Mouse (Mus musculus): ENCODE measurements around the gene Fbxo2. TPM values are rescaled to one million over a fixed set of nuclear protein-coding genes. Genes with fewer than 3 reads are reported as not detected.
A peak's percentile ranks its signal among the peaks of the same experiment; 100 is the strongest.
"Not testable (repeated sequence)": the region's sequence is repeated elsewhere in the genome, so short reads cannot be mapped to it uniquely, and the experiment has no call there.

Fbxo2 gene
- 0.59 and 1.5 TPM in 2 replicates for polyA plus RNA-seq (2015; fragmentation: Nextera tagmentation; extraction: Ambion mirVana)

DNA sequence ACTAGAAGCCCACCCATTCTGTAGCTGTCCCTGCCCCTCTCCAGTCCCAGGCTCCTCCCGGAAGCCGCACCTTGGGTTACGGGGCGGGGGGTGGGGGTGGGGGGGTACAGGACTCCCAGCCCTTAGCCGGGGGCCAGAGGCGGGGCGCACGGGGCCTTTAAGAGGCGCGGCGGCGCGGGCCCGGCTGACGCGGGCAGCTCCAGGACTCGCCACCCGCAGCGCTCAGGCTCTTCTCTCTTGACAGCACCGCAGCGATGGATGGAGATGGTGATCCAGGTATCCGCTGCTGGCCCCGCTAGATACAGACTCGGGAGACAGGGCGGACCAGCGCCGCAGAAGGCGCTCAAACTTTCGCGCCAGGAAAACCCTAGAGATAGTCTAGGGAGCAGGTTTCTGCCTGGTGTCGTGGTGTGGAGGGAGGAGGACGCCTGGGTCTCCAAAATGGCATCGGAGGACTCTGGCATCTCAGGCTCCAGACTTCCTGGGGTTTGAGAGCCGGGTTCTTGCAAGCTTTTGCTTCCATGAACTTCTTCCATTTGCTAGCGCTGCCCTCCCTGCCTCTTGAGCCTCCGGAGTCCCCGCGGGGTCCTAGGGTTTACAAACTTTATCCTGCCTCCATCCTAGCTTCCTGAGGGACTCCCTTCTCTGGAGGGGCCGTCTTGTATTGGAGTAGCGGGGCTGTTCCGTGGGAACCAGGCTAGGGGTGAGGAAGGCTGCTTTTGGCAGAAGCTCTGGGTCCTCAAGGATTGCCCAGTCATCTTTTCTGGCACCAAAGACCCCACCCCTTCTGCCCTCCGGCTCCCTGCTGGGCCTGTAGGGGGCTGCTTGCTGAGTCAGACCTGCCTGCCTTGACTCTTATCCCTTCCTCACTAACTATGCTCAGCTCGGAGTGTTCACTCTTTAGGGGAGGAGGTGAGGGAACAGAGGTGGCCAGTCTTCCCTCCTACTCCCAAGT lies at the start of gene Fbxo2, which contains the start of gene Fbxo44:
TSS of gene Fbxo2 (plus strand) at position 186 of the 955 bp plus-strand sequence.
TSS of gene Fbxo44 (minus strand) at position 47 of the 955 bp plus-strand sequence.
- Histone ChIP-seq H3K9ac (peak within 1 kb of the TSS; percentile 82), H3K4me1 (replicated peaks) (peaks cover 40% of the 10 kb centered on the region), H3K4me2 (peak within 1 kb of the TSS; percentile 98), H3K27ac (peak within 1 kb of the TSS; percentile 81), H3K4me3 (peak within 1 kb of the TSS; percentile 77), H3K27me3 (peaks cover 65% of the 10 kb centered on the region), H3K9me3 (replicated peaks) (no peaks in the 10 kb centered on the region), H3K36me3 (peaks cover 13% of the 10 kb centered on the region; the same call in 1 of the 2 replicates)
- peak; percentile 23 for ATAC-seq (replicated peaks; ENCODE audit: insufficient number of reproducible peaks, insufficient read depth, low FRiP score, low read depth)
- 1% methylated on average over 31 of the region's 43 CpGs for WGBS

DNA sequence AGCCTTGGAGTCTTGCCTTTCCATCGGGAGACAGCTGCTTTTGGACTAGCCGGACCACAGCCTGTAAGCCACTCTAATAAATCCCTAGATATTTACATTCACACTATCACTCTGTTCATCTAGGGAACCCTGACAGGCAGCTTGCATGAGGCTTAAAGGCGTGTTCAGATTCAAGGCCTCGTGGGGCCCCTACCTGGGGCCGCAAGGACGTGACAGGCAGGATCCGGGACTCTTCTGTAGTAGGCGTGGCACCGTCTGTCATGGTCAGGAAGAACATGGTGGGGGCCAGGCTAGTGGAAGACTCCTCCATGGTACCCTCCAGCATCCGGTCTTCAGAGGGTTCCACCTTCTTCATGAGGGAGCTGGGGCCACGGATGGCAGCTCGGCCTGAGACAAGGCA lies 47.9 kb upstream of the Fbxo2 start:
- Histone ChIP-seq H3K9me3 (replicated peaks) (no peaks in the 10 kb centered on the region), H3K4me3 (no peak overlapping the region), H3K27me3 (peaks cover 17% of the 10 kb centered on the region), H3K9ac (no peak overlapping the region), H3K4me2 (no peak overlapping the region), H3K36me3 (no peaks in the 10 kb centered on the region), H3K27ac (no peak overlapping the region), H3K4me1 (replicated peaks) (peaks cover 25% of the 10 kb centered on the region)
- WGBS: 76% methylated on average over 12 of the region's 12 CpGs
- ATAC-seq (replicated peaks; ENCODE audit: insufficient number of reproducible peaks, insufficient read depth, low FRiP score, low read depth): no peak

GRCm38 (mm10) chr4:148114758-148115391 lies 45.5 kb upstream of the Fbxo2 start:
- Histone ChIP-seq H3K4me3 (no peak overlapping the region), H3K9me3 (replicated peaks) (no peaks in the 10 kb centered on the region), H3K36me3 (no peaks in the 10 kb centered on the region), H3K27me3 (peaks cover 21% of the 10 kb centered on the region), H3K9ac (no peak overlapping the region), H3K27ac (no peak overlapping the region), H3K4me1 (replicated peaks) (peaks cover 8% of the 10 kb centered on the region), H3K4me2 (peak overlapping the region; percentile 21; the same call in 1 of the 2 replicates)
- ATAC-seq (replicated peaks; ENCODE audit: insufficient number of reproducible peaks, insufficient read depth, low FRiP score, low read depth): peak; percentile 33; the same call in 1 of the 2 replicates
- 7% methylated on average over 15 of the region's 15 CpGs for WGBS

- 2% methylated on average over 15 of the region's 15 CpGs for WGBS
- H3K4me3 ChIP-seq: no peak overlapping the region
- peak overlapping the region; percentile 21; the same call in 1 of the 2 replicates for H3K4me2 ChIP-seq
- no peak overlapping the region for H3K9ac ChIP-seq
- no peaks in the 10 kb centered on the region for H3K9me3 ChIP-seq (replicated peaks)
- H3K36me3 ChIP-seq: no peaks in the 10 kb centered on the region
- H3K27ac ChIP-seq: no peak overlapping the region
- peak; percentile 32; the same call in 1 of the 2 replicates for ATAC-seq (replicated peaks; ENCODE audit: insufficient number of reproducible peaks, insufficient read depth, low FRiP score, low read depth)
- H3K27me3 ChIP-seq: peaks cover 21% of the 10 kb centered on the region
- peaks cover 8% of the 10 kb centered on the region for H3K4me1 ChIP-seq (replicated peaks)
These were observed 45.0 kb upstream of the Fbxo2 start for GRCm38 (mm10) chr4:148115467-148115866.

DNA sequence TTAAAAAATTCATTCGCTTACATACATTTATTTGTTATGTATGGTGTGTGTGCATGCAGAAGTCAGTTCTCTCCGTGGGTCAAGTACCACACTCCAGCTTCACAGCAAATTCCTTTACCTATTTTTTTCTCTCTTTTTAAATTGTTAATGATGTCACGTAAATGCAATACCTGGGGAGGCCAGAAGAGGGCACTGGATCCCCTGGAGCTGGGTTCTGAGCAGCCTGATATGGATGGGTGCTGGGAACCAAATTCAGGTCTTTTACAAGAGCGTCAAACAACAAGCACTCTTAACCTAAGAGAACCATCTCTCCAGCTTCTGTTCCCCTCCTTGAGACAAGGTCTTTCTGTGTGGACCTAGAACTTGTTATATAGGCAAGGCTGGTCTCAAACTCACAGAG lies 43.8 kb upstream of the Fbxo2 start:
- no peak for ATAC-seq (replicated peaks; ENCODE audit: insufficient number of reproducible peaks, insufficient read depth, low FRiP score, low read depth)
- no peak overlapping the region for H3K4me2 ChIP-seq
- no peak overlapping the region for H3K9ac ChIP-seq
- no peak overlapping the region for H3K4me3 ChIP-seq
- H3K27me3 ChIP-seq: peaks cover 23% of the 10 kb centered on the region
- no peaks in the 10 kb centered on the region for H3K9me3 ChIP-seq (replicated peaks)
- H3K36me3 ChIP-seq: no peaks in the 10 kb centered on the region
- 76% methylated on average over 4 of the region's 4 CpGs for WGBS
- no peak overlapping the region for H3K27ac ChIP-seq
- H3K4me1 ChIP-seq (replicated peaks): peaks cover 8% of the 10 kb centered on the region

DNA sequence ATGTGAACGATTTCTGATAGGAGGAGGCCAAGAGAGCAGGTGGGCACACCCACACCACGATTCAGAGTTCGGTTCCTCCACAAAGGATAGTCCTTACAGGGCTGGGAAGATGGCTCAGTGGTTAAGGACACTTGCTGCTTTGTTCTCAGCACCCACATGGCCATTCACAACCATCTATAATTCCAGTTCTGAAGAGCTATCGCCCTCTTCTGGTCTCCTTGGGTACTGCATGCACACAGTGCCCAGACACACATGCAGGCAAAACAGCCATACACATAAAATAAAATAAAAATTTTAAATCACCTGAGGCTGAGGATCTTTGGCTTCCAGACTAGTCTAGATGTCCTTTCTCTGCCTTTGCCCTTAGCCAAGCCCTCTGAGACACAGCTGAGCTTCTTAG lies 43.0 kb upstream of the Fbxo2 start:
- H3K4me2 ChIP-seq: no peak overlapping the region
- H3K4me3 ChIP-seq: no peak overlapping the region
- no peaks in the 10 kb centered on the region for H3K36me3 ChIP-seq
- no peak overlapping the region for H3K27ac ChIP-seq
- ATAC-seq (replicated peaks; ENCODE audit: insufficient number of reproducible peaks, insufficient read depth, low FRiP score, low read depth): no peak
- H3K9me3 ChIP-seq (replicated peaks): no peaks in the 10 kb centered on the region
- H3K9ac ChIP-seq: no peak overlapping the region
- peaks cover 24% of the 10 kb centered on the region for H3K27me3 ChIP-seq
- 78% methylated on average over 4 of the region's 4 CpGs for WGBS
- peaks cover 8% of the 10 kb centered on the region for H3K4me1 ChIP-seq (replicated peaks)

DNA sequence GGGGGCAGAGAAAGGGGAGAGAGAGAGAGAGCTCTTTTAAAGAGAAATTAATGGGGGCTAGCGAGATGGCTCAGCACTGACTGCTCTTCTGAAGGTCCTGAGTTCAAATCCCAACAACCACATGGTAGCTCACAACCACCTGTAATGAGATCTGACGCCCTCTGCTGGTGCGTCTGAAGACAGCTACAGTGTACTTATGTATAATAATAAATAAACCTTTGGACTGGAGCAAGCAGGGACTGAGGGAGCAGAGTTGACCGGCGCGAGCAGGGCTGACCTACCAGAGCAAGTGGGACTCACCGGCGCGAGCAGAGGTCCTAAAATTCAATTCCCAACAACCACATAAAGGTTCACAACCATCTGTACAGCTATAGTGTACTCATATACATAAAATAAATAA lies 40.8 kb upstream of the Fbxo2 start:
- H3K36me3 ChIP-seq; H3K4me2 ChIP-seq; H3K4me3 ChIP-seq; H3K9ac ChIP-seq; H3K27ac ChIP-seq; ATAC-seq (replicated peaks; ENCODE audit: insufficient number of reproducible peaks, insufficient read depth, low FRiP score, low read depth); H3K9me3 ChIP-seq (replicated peaks); H3K4me1 ChIP-seq (replicated peaks): not testable (repeated sequence)
- WGBS: 81% methylated on average over 9 of the region's 9 CpGs
- H3K27me3 ChIP-seq: peaks cover 32% of the 10 kb centered on the region

GRCm38 (mm10) chr4:148120555-148120954 lies 39.9 kb upstream of the Fbxo2 start:
- peaks cover 32% of the 10 kb centered on the region for H3K27me3 ChIP-seq

GRCm38 (mm10) chr4:148121362-148121761 lies 39.1 kb upstream of the Fbxo2 start:
- Histone ChIP-seq H3K9ac (no peak overlapping the region), H3K9me3 (replicated peaks) (no peaks in the 10 kb centered on the region), H3K4me1 (replicated peaks) (no peaks in the 10 kb centered on the region), H3K27ac (no peak overlapping the region), H3K4me3 (no peak overlapping the region), H3K27me3 (peaks cover 32% of the 10 kb centered on the region), H3K4me2 (no peak overlapping the region), H3K36me3 (no peaks in the 10 kb centered on the region)
- ATAC-seq (replicated peaks; ENCODE audit: insufficient number of reproducible peaks, insufficient read depth, low FRiP score, low read depth): no peak
- WGBS: 78% methylated on average over 4 of the region's 4 CpGs

More at GRCm38 (mm10) chr4:148120555-148120954, 39.9 kb upstream of the Fbxo2 start:
- H3K9me3 ChIP-seq (replicated peaks): no peaks in the 10 kb centered on the region
- peaks cover 2% of the 10 kb centered on the region for H3K4me1 ChIP-seq (replicated peaks)
- ATAC-seq (replicated peaks; ENCODE audit: insufficient number of reproducible peaks, insufficient read depth, low FRiP score, low read depth): no peak
- 60% methylated on average over 9 of the region's 9 CpGs for WGBS
- no peaks in the 10 kb centered on the region for H3K36me3 ChIP-seq
- H3K4me3 ChIP-seq: no peak overlapping the region
- H3K9ac ChIP-seq: no peak overlapping the region
- H3K27ac ChIP-seq: no peak overlapping the region
- H3K4me2 ChIP-seq: no peak overlapping the region

GRCm38 (mm10) chr4:148121982-148122693 lies 38.3 kb upstream of the Fbxo2 start:
- Histone ChIP-seq H3K27me3 (peaks cover 38% of the 10 kb centered on the region), H3K4me2 (no peak overlapping the region), H3K9me3 (replicated peaks) (no peaks in the 10 kb centered on the region), H3K36me3 (no peaks in the 10 kb centered on the region), H3K4me1 (replicated peaks) (no peaks in the 10 kb centered on the region), H3K4me3 (no peak overlapping the region), H3K27ac (no peak overlapping the region), H3K9ac (no peak overlapping the region)
- WGBS: 13% methylated on average over 6 of the region's 6 CpGs
- no peak for ATAC-seq (replicated peaks; ENCODE audit: insufficient number of reproducible peaks, insufficient read depth, low FRiP score, low read depth)

DNA sequence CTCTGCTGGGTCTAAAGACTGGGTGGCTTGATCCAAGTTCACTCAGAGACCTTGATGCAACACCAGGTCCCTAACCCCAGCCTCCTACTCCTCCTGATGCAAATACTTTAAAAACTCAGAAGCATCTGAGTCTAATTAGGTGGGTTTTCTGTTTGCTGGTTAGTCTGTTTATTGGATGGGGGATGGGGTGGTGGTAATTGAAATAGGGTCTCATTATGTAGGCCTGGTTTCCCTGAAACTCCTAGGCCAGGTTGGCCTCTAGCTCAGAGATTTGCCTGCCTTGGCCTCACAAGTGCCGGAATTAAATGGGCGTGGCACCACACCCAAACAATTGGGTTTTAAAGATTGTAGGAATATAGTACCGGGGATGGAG lies 37.7 kb upstream of the Fbxo2 start:
- H3K4me2 ChIP-seq: no peak overlapping the region
- no peaks in the 10 kb centered on the region for H3K36me3 ChIP-seq
- no peak overlapping the region for H3K9ac ChIP-seq
- 72% methylated on average over 3 of the region's 3 CpGs for WGBS
- peaks cover 44% of the 10 kb centered on the region for H3K27me3 ChIP-seq
- ATAC-seq (replicated peaks; ENCODE audit: insufficient number of reproducible peaks, insufficient read depth, low FRiP score, low read depth): no peak
- no peaks in the 10 kb centered on the region for H3K4me1 ChIP-seq (replicated peaks)
- H3K4me3 ChIP-seq: no peak overlapping the region
- H3K9me3 ChIP-seq (replicated peaks): no peaks in the 10 kb centered on the region
- H3K27ac ChIP-seq: no peak overlapping the region

Measured in heart, embryonic 15.5 days (tissue).